Mouse (Mus musculus): ENCODE measurements around the gene Slfn9. TPM values are rescaled to one million over a fixed set of nuclear protein-coding genes. Genes with fewer than 3 reads are reported as not detected.

Gene Slfn9
- polyA plus RNA-seq (2012; fragmentation: generic; extraction: Trizol), result 0.22 TPM

DNA sequence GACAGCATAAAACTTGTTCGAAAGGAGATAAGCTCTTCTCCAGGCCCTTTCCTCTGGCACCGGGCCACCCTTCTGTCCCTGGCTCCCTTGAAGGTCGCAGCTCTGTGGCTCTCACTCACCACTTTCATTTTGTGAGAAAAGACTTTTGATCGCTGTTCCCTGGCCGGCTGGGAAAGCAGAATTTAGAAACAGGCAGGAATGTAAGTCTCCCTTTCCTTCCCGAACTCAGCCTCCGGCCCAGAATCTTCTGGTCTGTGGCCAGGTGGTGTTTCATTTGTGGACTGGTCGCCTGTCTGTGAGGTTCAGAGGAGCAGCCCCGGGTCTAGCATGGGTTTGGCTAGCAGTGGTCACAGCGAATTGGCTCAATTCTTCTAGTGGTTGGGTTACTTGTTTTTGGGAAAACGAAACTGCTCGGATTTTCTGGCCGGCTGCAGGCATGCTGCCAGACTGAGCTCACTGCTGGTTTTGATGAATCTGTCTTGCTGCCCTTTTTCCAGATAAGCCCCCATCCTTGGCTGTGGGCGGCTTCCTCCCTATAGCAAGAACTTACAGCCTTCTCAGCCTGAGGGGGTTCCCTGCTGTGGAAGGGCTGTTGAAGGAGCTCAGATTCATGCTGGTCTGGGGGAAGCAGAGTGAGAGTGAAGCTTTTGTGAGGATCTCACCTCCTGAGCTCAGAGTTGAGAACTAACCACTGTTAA lies at the start of gene Slfn9:
Gene Slfn9 (minus strand): TSS at position 362 of the 698 bp plus-strand sequence.
- Histone ChIP-seq H3K4me3 (peak within 1 kb of the TSS; percentile 28), H3K27me3 (ENCODE audit: control insufficient read depth, insufficient read depth, insufficient read length) (no peaks in the 10 kb centered on the region), H3K79me2 (ENCODE audit: control insufficient read depth, insufficient read depth) (no peaks in the 10 kb centered on the region)

GRCm38 (mm10) chr11:83041000-83041399 lies 49.4 kb upstream of the Slfn9 start:
- H3K79me2 ChIP-seq (ENCODE audit: control insufficient read depth, insufficient read depth), result no peaks in the 10 kb centered on the region
- H3K27me3 ChIP-seq (ENCODE audit: control insufficient read depth, insufficient read depth, insufficient read length), result no peaks in the 10 kb centered on the region
- H3K4me3 ChIP-seq, result no peak overlapping the region
- H3ac ChIP-seq (ENCODE audit: control insufficient read depth, insufficient read length), result no peak overlapping the region
- TF ChIP-seq TCF12 (IDR thresholded peaks at IDR 0.05; ENCODE audit: insufficient read depth, poor library complexity, severe bottlenecking) (no peak), SRF (IDR thresholded peaks at IDR 0.05; ENCODE audit: control insufficient read depth, insufficient read length, low read depth) (no peak), MYOG (IDR thresholded peaks at IDR 0.05; ENCODE audit: control insufficient read depth in 1 of 3, insufficient read depth in 1 of 3, insufficient read length in 2 of 3, low read depth in 2 of 3) (no peak), MYOD1 (IDR thresholded peaks at IDR 0.05; ENCODE audit: control insufficient read depth in 1 of 3, insufficient read length in 2 of 3, low read depth in 2 of 3) (no peak), MAX (IDR thresholded peaks at IDR 0.05; ENCODE audit: low read depth) (no peak), POLR2AphosphoS2 (IDR thresholded peaks at IDR 0.05; ENCODE audit: insufficient read length, low read depth) (no peak), TCF3 (IDR thresholded peaks at IDR 0.05; ENCODE audit: insufficient read length, low read depth) (no peak), E2F4 (IDR thresholded peaks at IDR 0.05; ENCODE audit: insufficient read depth) (no peak), CEBPB (IDR thresholded peaks at IDR 0.05; ENCODE audit: insufficient read depth, poor library complexity, severe bottlenecking) (no peak), REST (IDR thresholded peaks at IDR 0.05; ENCODE audit: insufficient read depth, insufficient read length) (no peak)
- no peak overlapping the region for H3K4me2 ChIP-seq (ENCODE audit: low read depth)
- no peaks in the 10 kb centered on the region for H3K36me3 ChIP-seq (ENCODE audit: control insufficient read depth, insufficient read depth)

More for the DNA sequence above, at the start of gene Slfn9:
- H3ac ChIP-seq (ENCODE audit: control insufficient read depth, insufficient read length), result no peak within 1 kb of the TSS
- TF ChIP-seq USF1 (IDR thresholded peaks at IDR 0.05; ENCODE audit: low read depth) (no peak), MAX (IDR thresholded peaks at IDR 0.05; ENCODE audit: low read depth) (no peak), MYOG (IDR thresholded peaks at IDR 0.05; ENCODE audit: control insufficient read depth in 1 of 3, insufficient read depth in 1 of 3, insufficient read length in 2 of 3, low read depth in 2 of 3) (no peak), E2F4 (IDR thresholded peaks at IDR 0.05; ENCODE audit: insufficient read depth) (no peak), REST (IDR thresholded peaks at IDR 0.05; ENCODE audit: insufficient read depth, insufficient read length) (no peak), SRF (IDR thresholded peaks at IDR 0.05; ENCODE audit: control insufficient read depth, insufficient read length, low read depth) (no peak), TCF3 (IDR thresholded peaks at IDR 0.05; ENCODE audit: insufficient read length, low read depth) (no peak), POLR2AphosphoS2 (IDR thresholded peaks at IDR 0.05; ENCODE audit: insufficient read length, low read depth) (no peak), POLR2A (IDR thresholded peaks at IDR 0.05; ENCODE audit: insufficient read length, low read depth) (no peak), TCF12 (IDR thresholded peaks at IDR 0.05; ENCODE audit: insufficient read depth, poor library complexity, severe bottlenecking) (no peak), CEBPB (IDR thresholded peaks at IDR 0.05; ENCODE audit: insufficient read depth, poor library complexity, severe bottlenecking) (no peak), MYOD1 (IDR thresholded peaks at IDR 0.05; ENCODE audit: control insufficient read depth in 1 of 3, insufficient read length in 2 of 3, low read depth in 2 of 3) (no peak)
- H3K4me2 ChIP-seq (ENCODE audit: low read depth), result peak within 1 kb of the TSS; percentile 78
- no peaks in the 10 kb centered on the region for H3K36me3 ChIP-seq (ENCODE audit: control insufficient read depth, insufficient read depth)

- Histone ChIP-seq H3ac (ENCODE audit: control insufficient read depth, insufficient read length) (no peak overlapping the region), H3K4me2 (ENCODE audit: low read depth) (no peak overlapping the region), H3K27me3 (ENCODE audit: control insufficient read depth, insufficient read depth, insufficient read length) (no peaks in the 10 kb centered on the region), H3K4me3 (no peak overlapping the region), H3K36me3 (ENCODE audit: control insufficient read depth, insufficient read depth) (no peaks in the 10 kb centered on the region), H3K79me2 (ENCODE audit: control insufficient read depth, insufficient read depth) (no peaks in the 10 kb centered on the region)
- no peak for TF ChIP-seq MYOG (IDR thresholded peaks at IDR 0.05; ENCODE audit: control insufficient read depth in 1 of 3, insufficient read depth in 1 of 3, insufficient read length in 2 of 3, low read depth in 2 of 3)
- TF ChIP-seq TCF3 (IDR thresholded peaks at IDR 0.05; ENCODE audit: insufficient read length, low read depth), result no peak
- TF ChIP-seq MAX (IDR thresholded peaks at IDR 0.05; ENCODE audit: low read depth), result no peak
- TF ChIP-seq REST (IDR thresholded peaks at IDR 0.05; ENCODE audit: insufficient read depth, insufficient read length), result no peak
- no peak for TF ChIP-seq SRF (IDR thresholded peaks at IDR 0.05; ENCODE audit: control insufficient read depth, insufficient read length, low read depth)
- TF ChIP-seq POLR2A (IDR thresholded peaks at IDR 0.05; ENCODE audit: insufficient read length, low read depth), result no peak
- no peak for TF ChIP-seq E2F4 (IDR thresholded peaks at IDR 0.05; ENCODE audit: insufficient read depth)
- TF ChIP-seq TCF12 (IDR thresholded peaks at IDR 0.05; ENCODE audit: insufficient read depth, poor library complexity, severe bottlenecking), result no peak
- no peak for TF ChIP-seq POLR2AphosphoS2 (IDR thresholded peaks at IDR 0.05; ENCODE audit: insufficient read length, low read depth)
- no peak for TF ChIP-seq USF1 (IDR thresholded peaks at IDR 0.05; ENCODE audit: low read depth)
- no peak for TF ChIP-seq CEBPB (IDR thresholded peaks at IDR 0.05; ENCODE audit: insufficient read depth, poor library complexity, severe bottlenecking)
- no peak for TF ChIP-seq MYOD1 (IDR thresholded peaks at IDR 0.05; ENCODE audit: control insufficient read depth in 1 of 3, insufficient read length in 2 of 3, low read depth in 2 of 3)
Observed at GRCm38 (mm10) chr11:83040325-83040724, 48.7 kb upstream of the Slfn9 start.

DNA sequence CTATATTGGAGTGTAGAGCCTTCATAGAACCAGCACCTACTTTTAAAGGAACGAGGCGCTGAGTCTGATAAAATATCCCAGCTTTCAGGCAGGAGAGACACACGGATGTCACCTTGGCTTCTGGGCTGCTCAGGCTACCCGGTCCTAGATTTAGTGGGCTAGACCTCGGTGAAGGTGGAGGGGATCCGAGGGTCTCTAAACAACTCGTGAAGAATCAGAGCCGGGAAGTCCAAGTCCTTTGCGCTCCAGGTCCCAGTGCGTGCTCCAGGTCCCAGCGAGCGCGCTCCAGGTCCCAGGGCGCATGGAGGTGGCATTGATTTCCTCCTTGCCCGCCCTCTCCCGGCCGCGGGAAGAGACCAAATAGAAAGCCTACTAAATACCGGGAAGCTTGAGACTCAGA lies 48.2 kb upstream of the Slfn9 start:
- no peak for TF ChIP-seq MYOD1 (IDR thresholded peaks at IDR 0.05; ENCODE audit: control insufficient read depth in 1 of 3, insufficient read length in 2 of 3, low read depth in 2 of 3)
- TF ChIP-seq REST (IDR thresholded peaks at IDR 0.05; ENCODE audit: insufficient read depth, insufficient read length), result no peak
- TF ChIP-seq TCF3 (IDR thresholded peaks at IDR 0.05; ENCODE audit: insufficient read length, low read depth), result no peak
- H3K79me2 ChIP-seq (ENCODE audit: control insufficient read depth, insufficient read depth), result no peaks in the 10 kb centered on the region
- H3ac ChIP-seq (ENCODE audit: control insufficient read depth, insufficient read length), result no peak overlapping the region
- H3K4me2 ChIP-seq (ENCODE audit: low read depth), result no peak overlapping the region
- H3K27me3 ChIP-seq (ENCODE audit: control insufficient read depth, insufficient read depth, insufficient read length), result no peaks in the 10 kb centered on the region
- no peaks in the 10 kb centered on the region for H3K36me3 ChIP-seq (ENCODE audit: control insufficient read depth, insufficient read depth)
- no peak overlapping the region for H3K4me3 ChIP-seq
